Comparison of ENCODE assay signal across 8 mouse cellular contexts in genomic region chr4:109677221-109677620, GRCm38 (mm10). TPM values are rescaled to one million over a fixed set of nuclear protein-coding genes. Genes with fewer than 3 reads are reported as not detected.
A peak's percentile ranks its signal among the peaks of the same experiment; 100 is the strongest.
DNase-seq lines count a peak whose midpoint lies in the region; ATAC-seq and TF ChIP-seq lines count a peak whose summit lies in the region.

No protein-coding gene starts in this region.

- peak; percentile 16 to 19 for DNase-seq in cerebellum, adult 2 months
- DNase-seq in cerebellum, postnatal 4 days (ENCODE audit: low spot score in 2 of 2), result no peak
- no peak for DNase-seq in spleen, adult 2 months (ENCODE audit: low read depth in 1 of 2, low spot score in 2 of 2)
- DNase-seq in spleen, adult 12 weeks (ENCODE audit: low spot score), result no peak
- no peak for DNase-seq in right cerebral cortex, postnatal 4 days
- DNase-seq in kidney, postnatal 14 days, result no peak

- peak overlapping the region; percentile 87 for H3K9ac ChIP-seq in limb, embryonic 12.5 days (replicated peaks)
- peak overlapping the region; percentile 84 for H3K9ac ChIP-seq in stomach, embryonic 15.5 days

- peak overlapping the region; percentile 82 for H3K4me3 ChIP-seq in cerebellum, adult 2 months (replicated peaks; ENCODE audit: insufficient read depth, low read depth, low read length)
- peak overlapping the region; percentile 74 for H3K4me3 ChIP-seq in spleen, adult 2 months (ENCODE audit: extremely low read depth, insufficient read depth, insufficient read length)
- peak overlapping the region; percentile 90 for H3K4me3 ChIP-seq in limb, embryonic 12.5 days (replicated peaks)
- H3K4me3 ChIP-seq in stomach, embryonic 15.5 days (replicated peaks), result peak overlapping the region; percentile 87

- peak overlapping the region; percentile 65 for H3K4me2 ChIP-seq in limb, embryonic 12.5 days
- H3K4me2 ChIP-seq in stomach, embryonic 15.5 days, result peak overlapping the region; percentile 65

- ATAC-seq in limb, embryonic 12.5 days (ENCODE audit: insufficient number of reproducible peaks, insufficient read depth, low FRiP score, low TSS enrichment, low read depth), result no peak
- no peak for ATAC-seq in stomach, embryonic 15.5 days (ENCODE audit: insufficient read depth, low FRiP score, low read depth)

- TF ChIP-seq CTCF in cerebellum, adult 2 months (IDR thresholded peaks at IDR 0.05; ENCODE audit: borderline replicate concordance, insufficient read depth, low read depth, low read length), result no peak
- no peak for TF ChIP-seq CTCF in spleen, adult 2 months (IDR thresholded peaks at IDR 0.05; ENCODE audit: extremely low read depth, insufficient read depth, insufficient read length, insufficient replicate concordance)

- H3K4me1 ChIP-seq in cerebellum, adult 2 months (ENCODE audit: control insufficient read depth, insufficient read depth, low read length), result 0 out of 2 replicates have a peak, but pooled peaks cover 4% of the 10 kb centered on the region
- no peaks in the 10 kb centered on the region for H3K4me1 ChIP-seq in spleen, adult 2 months (ENCODE audit: control insufficient read depth, insufficient read depth, insufficient read length)
- peaks cover 6% of the 10 kb centered on the region for H3K4me1 ChIP-seq in limb, embryonic 12.5 days (replicated peaks)
- H3K4me1 ChIP-seq in stomach, embryonic 15.5 days, result no peaks in the 10 kb centered on the region

- H3K27ac ChIP-seq in cerebellum, adult 2 months (ENCODE audit: insufficient read depth, low read length), result peak overlapping the region; percentile 89
- H3K27ac ChIP-seq in spleen, adult 2 months (ENCODE audit: insufficient read depth, low read length), result peak overlapping the region; percentile 91
- peak overlapping the region; percentile 97 for H3K27ac ChIP-seq in limb, embryonic 12.5 days
- H3K27ac ChIP-seq in stomach, embryonic 15.5 days, result peak overlapping the region; percentile 98

- no peaks in the 10 kb centered on the region for H3K9me3 ChIP-seq in limb, embryonic 12.5 days
- no peaks in the 10 kb centered on the region for H3K9me3 ChIP-seq in stomach, embryonic 15.5 days

- no peaks in the 10 kb centered on the region for H3K36me3 ChIP-seq in spleen, adult 2 months (ENCODE audit: control insufficient read depth, insufficient read depth, low read length)
- H3K36me3 ChIP-seq in limb, embryonic 12.5 days, result no peaks in the 10 kb centered on the region
- no peaks in the 10 kb centered on the region for H3K36me3 ChIP-seq in stomach, embryonic 15.5 days

- WGBS in cerebellum, adult 2 months, result 0% methylated on average over 3 of the region's 3 CpGs
- WGBS in spleen, adult 2 months, result 3% methylated on average over 3 of the region's 3 CpGs
- WGBS in limb, embryonic 12.5 days, result 1% methylated on average over 3 of the region's 3 CpGs
- 0% methylated on average over 3 of the region's 3 CpGs for WGBS in stomach, embryonic 15.5 days

- no peak for TF ChIP-seq POLR2A in cerebellum, adult 2 months (IDR thresholded peaks at IDR 0.05; ENCODE audit: borderline replicate concordance, insufficient read depth, low read length)
- no peak for TF ChIP-seq POLR2A in spleen, adult 2 months (IDR thresholded peaks at IDR 0.05; ENCODE audit: low read depth, low read length)

- no peaks in the 10 kb centered on the region for H3K27me3 ChIP-seq in cerebellum, adult 2 months (ENCODE audit: control insufficient read depth, insufficient read depth, low read length)
- no peaks in the 10 kb centered on the region for H3K27me3 ChIP-seq in spleen, adult 2 months (ENCODE audit: control insufficient read depth, insufficient read depth, low read length)
- no peaks in the 10 kb centered on the region for H3K27me3 ChIP-seq in limb, embryonic 12.5 days
- no peaks in the 10 kb centered on the region for H3K27me3 ChIP-seq in stomach, embryonic 15.5 days (replicated peaks)

RNA-seq across cellular contexts. Expression of gene Faf1, which starts 0.8 kb away (rescaled TPM):
- 20.4 and 20.9 TPM in 2 replicates for polyA plus RNA-seq in cerebellum, adult 2 months (2012; rRNA removed)
- 3.5 and 5.3 TPM in 2 replicates for polyA plus RNA-seq in spleen, adult 2 months (2012; rRNA removed)
- 33.3 and 36.1 TPM in 2 replicates for polyA plus RNA-seq in limb, embryonic 12.5 days (2016; fragmentation: Nextera tagmentation; extraction: Ambion mirVana)
- polyA plus RNA-seq in stomach, embryonic 15.5 days (2015; fragmentation: Nextera tagmentation; extraction: Ambion mirVana), result 24.3 and 27.1 TPM in 2 replicates

RNA-seq across cellular contexts. Expression of gene Cdkn2c, which starts 10.2 kb away (rescaled TPM):
- 2.9 and 3.1 TPM in 2 replicates for polyA plus RNA-seq in cerebellum, adult 2 months (2012; rRNA removed)
- polyA plus RNA-seq in spleen, adult 2 months (2012; rRNA removed), result 6.2 and 10.4 TPM in 2 replicates
- 3.3 TPM in 2 replicates for polyA plus RNA-seq in limb, embryonic 12.5 days (2016; fragmentation: Nextera tagmentation; extraction: Ambion mirVana)
- polyA plus RNA-seq in stomach, embryonic 15.5 days (2015; fragmentation: Nextera tagmentation; extraction: Ambion mirVana), result 10.6 and 11.7 TPM in 2 replicates

Comparison
In these comparisons a context has a peak if more than half of its experiments do, and no peak if none do; other contexts are left out.
1. DNase-seq: peak in cerebellum, adult 2 months (2 of 2); none in cerebellum, postnatal 4 days (0 of 2), spleen, adult 2 months (0 of 2), spleen, adult 12 weeks (single experiment), right cerebral cortex, postnatal 4 days (single experiment) and kidney, postnatal 14 days (single experiment).
2. Peak in every context shown above with its lines, with median percentiles within 50 percentile points of each other: H3K27ac ChIP-seq and H3K4me3 ChIP-seq.